Mouse (Mus musculus): ENCODE data around the gene Rabac1.

DNA sequence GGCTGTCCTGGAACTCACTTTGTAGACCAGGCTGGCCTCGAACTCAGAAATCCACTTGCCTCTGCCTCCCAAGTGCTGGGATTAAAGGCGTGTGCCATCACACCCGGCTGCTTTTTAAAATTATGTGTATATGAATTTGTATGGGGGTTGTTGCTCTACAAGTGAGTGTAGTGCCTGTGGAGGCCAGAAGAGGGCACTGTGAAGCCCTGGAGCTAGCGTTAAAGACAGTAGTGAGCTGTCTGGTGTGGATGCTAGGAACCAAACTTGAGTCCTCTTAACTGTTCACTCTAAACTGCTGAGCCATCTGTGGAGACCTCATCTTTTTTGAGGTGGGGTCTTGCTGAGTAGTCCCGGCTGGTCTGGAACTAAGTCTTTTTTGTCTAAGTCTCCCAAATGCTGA, 13.2 kb upstream of the Rabac1 start:
- TF ChIP-seq CTCF (IDR thresholded peaks at IDR 0.05; ENCODE audit: insufficient read depth, low read length) (no peak), POLR2A (IDR thresholded peaks at IDR 0.05; ENCODE audit: borderline replicate concordance, extremely low read depth, low read depth, low read length) (no peak)
